Mouse (Mus musculus): ENCODE data around the gene Lgals1.

- TF ChIP-seq POLR2A (IDR thresholded peaks at IDR 0.05; ENCODE audit: insufficient read depth, low read depth, low read length) (no peak), CTCF (IDR thresholded peaks at IDR 0.05) (no peak), EP300 (IDR thresholded peaks at IDR 0.05; ENCODE audit: insufficient read depth, low read depth, low read length) (no peak)
Observed at GRCm38 (mm10) chr15:78881828-78882227, 44.7 kb upstream of the Lgals1 start.

Measured in heart, adult 2 months (tissue).